Mouse (Mus musculus): ENCODE data around the gene Mip. TPM values are rescaled to one million over a fixed set of nuclear protein-coding genes. Genes with fewer than 3 reads are reported as not detected.

Mip gene
- polyA plus RNA-seq, 1 experiment from 2014 or later = 0.21 TPM

GRCm38 (mm10) chr10:128236321-128236720, 10.7 kb downstream of the Mip start:
- H3K9ac ChIP-seq = no peak overlapping the region
- 0 out of 2 replicates have a peak, but pooled peaks cover 3% of the 10 kb centered on the region for H3K36me3 ChIP-seq (replicated peaks; ENCODE audit: control insufficient read depth, insufficient read depth)
- no peak overlapping the region for H3K4me3 ChIP-seq (replicated peaks; ENCODE audit: low read length)
- no peak overlapping the region for H3K4me2 ChIP-seq (replicated peaks)
- no peak overlapping the region for H3K27ac ChIP-seq
- no peaks in the 10 kb centered on the region for H3K27me3 ChIP-seq (ENCODE audit: control insufficient read depth, insufficient read depth, low read length)
- H3K4me1 ChIP-seq (replicated peaks; ENCODE audit: control insufficient read depth, insufficient read depth, low read length) = 0 out of 2 replicates have a peak, but pooled peaks cover 7% of the 10 kb centered on the region
- DNase-seq (ENCODE audit: low spot score) (no peak), ATAC-seq (ENCODE audit: low FRiP score) (no peak)
- no peaks in the 10 kb centered on the region for H3K9me3 ChIP-seq (ENCODE audit: control insufficient read depth, low read length)
- WGBS = 79% methylated on average over 4 of the region's 4 CpGs

DNA sequence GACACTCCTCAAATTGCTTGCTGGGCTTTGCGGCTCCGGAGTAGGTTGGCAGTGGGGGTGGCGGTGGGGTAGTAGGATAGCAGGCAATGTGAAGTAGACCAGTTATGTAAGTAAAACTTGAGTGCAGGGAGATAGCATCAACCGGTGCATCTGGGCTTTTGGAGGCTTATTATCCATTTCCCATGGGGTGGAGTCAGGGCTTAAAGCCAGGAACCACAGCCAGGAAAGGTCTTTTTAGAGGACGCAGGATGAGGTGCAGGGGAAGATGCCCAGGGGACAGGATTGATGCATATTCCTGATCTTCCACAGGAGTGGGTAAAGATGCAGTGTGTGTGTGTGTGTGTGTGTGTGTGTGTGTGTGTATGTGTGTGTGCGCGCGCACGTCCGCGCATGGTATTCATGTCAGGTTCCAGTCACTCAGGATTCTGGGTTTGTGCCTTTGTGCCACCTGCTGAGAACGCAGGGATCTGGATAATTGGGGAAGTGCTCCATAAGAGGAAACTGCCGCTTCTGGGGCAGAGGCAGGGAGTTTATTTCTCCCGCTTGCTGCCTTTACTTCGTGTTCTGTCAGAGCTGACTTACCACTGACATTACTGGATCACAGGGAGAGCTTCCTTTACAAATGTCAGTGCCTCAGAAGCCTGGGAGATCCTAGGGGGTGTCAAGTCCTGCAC, 12.3 kb downstream of the Mip start:
- DNase-seq (ENCODE audit: low spot score) = no peak
- 0 out of 2 replicates have a peak, but pooled peaks cover 4% of the 10 kb centered on the region for H3K4me1 ChIP-seq (replicated peaks; ENCODE audit: control insufficient read depth, insufficient read depth, low read length)
- no peaks in the 10 kb centered on the region for H3K27me3 ChIP-seq (ENCODE audit: control insufficient read depth, insufficient read depth, low read length)
- H3K27ac ChIP-seq = no peak overlapping the region
- ATAC-seq (ENCODE audit: low FRiP score) = no peak
- no peak overlapping the region for H3K4me3 ChIP-seq (replicated peaks; ENCODE audit: low read length)
- no peak overlapping the region for H3K4me2 ChIP-seq (replicated peaks)
- no peak overlapping the region for H3K9ac ChIP-seq
- H3K9me3 ChIP-seq (ENCODE audit: control insufficient read depth, low read length) = no peaks in the 10 kb centered on the region
- H3K36me3 ChIP-seq (replicated peaks; ENCODE audit: control insufficient read depth, insufficient read depth) = peaks cover 18% of the 10 kb centered on the region; the same call in 1 of the 2 replicates
- WGBS = 75% methylated on average over 15 of the region's 15 CpGs

DNA sequence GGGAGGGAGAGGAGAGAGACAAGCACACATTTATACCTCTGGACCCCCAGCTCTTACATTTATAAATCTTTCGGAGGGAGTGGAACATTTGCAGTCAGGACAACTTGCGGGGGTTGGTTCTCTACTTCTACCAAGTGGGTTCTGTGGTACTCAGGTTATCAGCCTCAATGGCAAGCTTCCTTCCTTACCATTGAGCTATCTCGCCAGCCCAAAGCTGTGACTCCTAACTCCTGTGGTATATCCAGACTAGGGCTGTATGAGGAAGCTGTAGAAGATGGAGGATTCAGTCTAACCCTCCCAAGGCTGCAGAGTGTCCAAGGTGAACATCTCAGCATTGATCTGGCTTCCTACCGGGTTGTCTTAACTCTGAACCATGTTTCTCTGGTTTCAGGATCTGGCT, 13.5 kb downstream of the Mip start:
- Histone ChIP-seq H3K27me3 (ENCODE audit: control insufficient read depth, insufficient read depth, low read length) (no peaks in the 10 kb centered on the region), H3K4me1 (replicated peaks; ENCODE audit: control insufficient read depth, insufficient read depth, low read length) (no peaks in the 10 kb centered on the region), H3K36me3 (replicated peaks; ENCODE audit: control insufficient read depth, insufficient read depth) (peaks cover 27% of the 10 kb centered on the region), H3K4me2 (replicated peaks) (no peak overlapping the region), H3K9me3 (ENCODE audit: control insufficient read depth, low read length) (no peaks in the 10 kb centered on the region), H3K4me3 (replicated peaks; ENCODE audit: low read length) (no peak overlapping the region), H3K27ac (no peak overlapping the region), H3K9ac (no peak overlapping the region)
- WGBS = 97% methylated on average over 4 of the region's 4 CpGs
- ATAC-seq (ENCODE audit: low FRiP score) (no peak), DNase-seq (ENCODE audit: low spot score) (no peak)

DNA sequence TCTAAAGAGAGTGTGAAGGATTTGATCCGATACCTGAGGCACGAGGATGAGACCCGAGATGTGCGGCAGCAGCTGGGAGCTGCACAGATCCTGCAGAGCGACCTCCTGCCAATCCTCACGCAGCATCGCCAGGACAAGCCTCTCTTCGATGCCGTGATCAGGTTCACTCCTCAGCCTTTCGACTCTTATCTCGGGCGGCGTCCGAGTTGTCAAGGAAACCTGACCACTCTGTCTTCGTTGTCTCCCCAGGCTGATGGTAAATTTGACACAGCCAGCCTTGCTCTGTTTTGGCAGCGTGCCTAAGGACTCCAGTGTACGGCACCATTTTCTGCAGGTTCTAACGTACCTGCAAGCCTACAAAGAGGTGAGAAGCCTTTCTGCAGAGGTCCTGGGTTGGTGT, 14.5 kb downstream of the Mip start:
- WGBS = 94% methylated on average over 18 of the region's 18 CpGs
- Histone ChIP-seq H3K27ac (no peak overlapping the region), H3K36me3 (replicated peaks; ENCODE audit: control insufficient read depth, insufficient read depth) (peaks cover 37% of the 10 kb centered on the region), H3K4me3 (replicated peaks; ENCODE audit: low read length) (no peak overlapping the region), H3K9me3 (ENCODE audit: control insufficient read depth, low read length) (no peaks in the 10 kb centered on the region), H3K4me1 (replicated peaks; ENCODE audit: control insufficient read depth, insufficient read depth, low read length) (no peaks in the 10 kb centered on the region), H3K27me3 (ENCODE audit: control insufficient read depth, insufficient read depth, low read length) (no peaks in the 10 kb centered on the region), H3K9ac (no peak overlapping the region), H3K4me2 (replicated peaks) (no peak overlapping the region)
- ATAC-seq (ENCODE audit: low FRiP score) (no peak), DNase-seq (ENCODE audit: low spot score) (no peak)

- H3K27me3 ChIP-seq (ENCODE audit: control insufficient read depth, insufficient read depth, low read length) = no peaks in the 10 kb centered on the region
- no peak overlapping the region for H3K9ac ChIP-seq
- 94% methylated on average over 8 of the region's 8 CpGs for WGBS
- no peak for ATAC-seq (ENCODE audit: low FRiP score)
- H3K4me2 ChIP-seq (replicated peaks) = no peak overlapping the region
- no peak for DNase-seq (ENCODE audit: low spot score)
- peaks cover 62% of the 10 kb centered on the region for H3K36me3 ChIP-seq (replicated peaks; ENCODE audit: control insufficient read depth, insufficient read depth)
- H3K4me1 ChIP-seq (replicated peaks; ENCODE audit: control insufficient read depth, insufficient read depth, low read length) = no peaks in the 10 kb centered on the region
- no peak overlapping the region for H3K4me3 ChIP-seq (replicated peaks; ENCODE audit: low read length)
- H3K9me3 ChIP-seq (ENCODE audit: control insufficient read depth, low read length) = no peaks in the 10 kb centered on the region
- no peak overlapping the region for H3K27ac ChIP-seq
These were observed 17.6 kb downstream of the Mip start for GRCm38 (mm10) chr10:128243252-128243651.

DNA sequence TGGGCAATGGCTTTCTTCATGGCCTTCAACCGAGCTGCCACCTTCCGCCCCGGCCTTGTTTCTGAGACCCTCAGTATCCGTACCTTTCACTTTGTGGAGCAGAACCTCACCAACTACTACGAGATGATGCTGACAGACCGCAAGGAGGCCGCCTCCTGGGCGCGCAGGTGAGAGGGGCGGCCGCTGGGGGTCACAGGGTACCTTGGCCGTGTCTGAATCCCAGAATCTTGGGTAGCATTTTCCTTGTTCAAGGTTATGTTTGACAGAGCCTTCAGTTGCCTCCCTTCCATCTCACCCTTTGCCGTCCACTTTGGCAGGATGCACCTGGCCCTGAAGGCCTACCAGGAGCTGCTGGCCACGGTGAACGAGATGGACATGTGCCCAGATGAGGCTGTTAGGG, 18.5 kb downstream of the Mip start:
- Histone ChIP-seq H3K4me2 (replicated peaks) (no peak overlapping the region), H3K36me3 (replicated peaks; ENCODE audit: control insufficient read depth, insufficient read depth) (peaks cover 70% of the 10 kb centered on the region), H3K4me1 (replicated peaks; ENCODE audit: control insufficient read depth, insufficient read depth, low read length) (no peaks in the 10 kb centered on the region), H3K27ac (no peak overlapping the region), H3K9ac (no peak overlapping the region), H3K4me3 (replicated peaks; ENCODE audit: low read length) (no peak overlapping the region), H3K27me3 (ENCODE audit: control insufficient read depth, insufficient read depth, low read length) (no peaks in the 10 kb centered on the region), H3K9me3 (ENCODE audit: control insufficient read depth, low read length) (no peaks in the 10 kb centered on the region)
- 95% methylated on average over 15 of the region's 15 CpGs for WGBS
- DNase-seq (ENCODE audit: low spot score) (no peak), ATAC-seq (ENCODE audit: low FRiP score) (no peak)

DNA sequence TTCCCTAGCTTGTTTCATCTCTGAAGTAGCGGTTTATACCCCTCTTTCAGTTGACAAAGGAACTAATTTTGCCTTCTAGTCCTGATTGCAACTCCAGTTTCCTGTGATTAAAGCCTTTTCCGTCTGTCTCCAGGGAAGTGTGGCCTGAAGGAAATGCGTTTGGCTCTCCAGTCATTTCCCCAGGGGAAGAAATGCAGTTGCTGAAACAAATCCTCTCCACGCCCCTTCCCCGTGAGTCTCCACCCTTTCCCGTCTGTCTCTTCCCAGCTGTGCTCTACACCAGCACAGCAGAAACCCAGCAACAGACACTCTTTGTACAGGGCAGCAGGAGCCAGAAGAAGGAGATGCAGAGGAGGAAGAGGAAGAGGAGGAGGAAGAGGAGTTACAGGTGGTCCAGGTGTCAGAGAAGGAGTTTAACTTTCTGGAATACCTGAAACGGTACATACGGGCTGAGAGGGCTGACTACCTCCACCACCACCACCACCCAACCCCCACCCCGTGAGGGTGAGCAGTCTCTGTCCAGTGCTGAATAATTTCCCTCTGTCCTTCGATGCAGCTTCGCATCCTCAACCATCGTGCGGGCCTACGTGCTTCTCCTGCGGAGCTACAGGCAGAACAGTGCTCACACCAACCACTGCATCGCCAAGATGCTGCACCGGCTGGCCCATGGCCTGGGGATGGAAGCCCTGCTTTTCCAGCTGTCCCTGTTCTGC, 21.5 kb downstream of the Mip start:
- peaks cover 90% of the 10 kb centered on the region for H3K36me3 ChIP-seq (replicated peaks; ENCODE audit: control insufficient read depth, insufficient read depth)
- no peak for ATAC-seq (ENCODE audit: low FRiP score)
- WGBS = 83% methylated on average over 17 of the region's 17 CpGs
- H3K27ac ChIP-seq = peak overlapping the region; percentile 21; the same call in 1 of the 2 replicates
- DNase-seq (ENCODE audit: low spot score) = no peak
- no peak overlapping the region for H3K4me3 ChIP-seq (replicated peaks; ENCODE audit: low read length)
- 0 out of 2 replicates have a peak overlapping the region, but pooled peaks have one; percentile 10 for H3K4me2 ChIP-seq (replicated peaks)
- no peaks in the 10 kb centered on the region for H3K9me3 ChIP-seq (ENCODE audit: control insufficient read depth, low read length)
- no peaks in the 10 kb centered on the region for H3K4me1 ChIP-seq (replicated peaks; ENCODE audit: control insufficient read depth, insufficient read depth, low read length)
- no peaks in the 10 kb centered on the region for H3K27me3 ChIP-seq (ENCODE audit: control insufficient read depth, insufficient read depth, low read length)
- H3K9ac ChIP-seq = no peak overlapping the region

DNA sequence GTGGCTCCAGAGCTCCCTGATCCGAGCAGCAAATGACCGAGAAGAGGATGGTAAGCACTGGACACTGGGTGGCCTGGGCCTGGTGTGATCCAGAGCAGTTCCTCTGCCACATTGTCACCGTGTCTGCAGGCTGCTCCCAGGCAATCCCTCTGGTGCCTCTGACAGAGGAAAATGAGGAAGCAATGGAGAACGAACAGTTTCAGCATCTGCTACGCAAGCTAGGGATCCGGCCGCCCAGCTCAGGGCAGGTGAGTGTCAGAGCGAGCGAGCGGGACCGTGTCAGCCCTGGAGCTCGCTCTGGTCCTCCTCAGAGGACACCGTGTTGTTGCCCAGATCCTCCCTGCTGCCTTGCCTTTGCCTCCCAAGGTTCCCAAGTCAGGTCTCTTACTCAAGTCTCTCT, 24.9 kb downstream of the Mip start:
- Histone ChIP-seq H3K36me3 (replicated peaks; ENCODE audit: control insufficient read depth, insufficient read depth) (peaks cover 67% of the 10 kb centered on the region), H3K4me3 (replicated peaks; ENCODE audit: low read length) (no peak overlapping the region), H3K27me3 (ENCODE audit: control insufficient read depth, insufficient read depth, low read length) (no peaks in the 10 kb centered on the region), H3K27ac (no peak overlapping the region), H3K4me1 (replicated peaks; ENCODE audit: control insufficient read depth, insufficient read depth, low read length) (no peaks in the 10 kb centered on the region), H3K9ac (no peak overlapping the region), H3K9me3 (ENCODE audit: control insufficient read depth, low read length) (no peaks in the 10 kb centered on the region), H3K4me2 (replicated peaks) (no peak overlapping the region)
- WGBS = 94% methylated on average over 13 of the region's 13 CpGs
- DNase-seq (ENCODE audit: low spot score) (no peak), ATAC-seq (ENCODE audit: low FRiP score) (no peak)

DNA sequence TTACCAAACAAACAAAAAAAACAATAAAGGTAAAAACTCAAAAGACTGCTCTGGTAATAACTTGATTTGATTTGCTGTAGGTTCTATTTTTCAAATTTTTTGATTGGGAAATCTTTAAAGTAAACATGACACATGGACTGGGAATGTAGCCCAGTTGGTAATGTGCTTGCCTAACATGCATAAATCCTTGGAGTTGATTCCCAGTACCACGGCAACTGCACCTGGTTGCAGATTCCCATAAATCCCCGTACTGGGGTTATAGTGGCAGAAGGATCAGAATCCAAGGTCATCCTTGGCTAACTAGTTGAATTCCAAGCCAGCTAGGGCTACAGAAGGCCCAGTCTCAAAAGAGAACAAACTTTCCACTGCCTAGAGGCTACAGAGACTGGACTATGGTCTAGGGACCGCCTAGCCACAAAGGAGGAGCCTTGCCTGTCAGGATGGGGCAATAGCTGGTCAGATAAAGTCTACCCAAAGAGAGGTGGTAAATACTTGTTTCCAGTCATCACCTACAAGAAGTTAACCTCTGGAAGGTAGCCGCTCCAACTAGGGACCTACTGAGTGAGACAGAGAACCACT, 28.1 kb downstream of the Mip start, which contains the start of gene Apon:
Gene Apon (plus strand): TSS at position 420 of the 579 bp plus-strand sequence.
- H3K36me3 ChIP-seq (replicated peaks; ENCODE audit: control insufficient read depth, insufficient read depth) = peaks cover 40% of the 10 kb centered on the region
- no peak within 1 kb of the TSS for H3K4me3 ChIP-seq (replicated peaks; ENCODE audit: low read length)
- H3K27ac ChIP-seq = no peak within 1 kb of the TSS
- H3K9me3 ChIP-seq (ENCODE audit: control insufficient read depth, low read length) = no peaks in the 10 kb centered on the region
- DNase-seq (ENCODE audit: low spot score) (no peak), ATAC-seq (ENCODE audit: low FRiP score) (no peak)
- WGBS = 88% methylated on average over 4 of the region's 4 CpGs
- H3K9ac ChIP-seq = no peak within 1 kb of the TSS
- H3K4me2 ChIP-seq (replicated peaks) = no peak within 1 kb of the TSS
- no peaks in the 10 kb centered on the region for H3K4me1 ChIP-seq (replicated peaks; ENCODE audit: control insufficient read depth, insufficient read depth, low read length)
- H3K27me3 ChIP-seq (ENCODE audit: control insufficient read depth, insufficient read depth, low read length) = no peaks in the 10 kb centered on the region

Data from hindbrain, embryonic 14.5 days (tissue).